Mouse (Mus musculus): Measurements from ENCODE around the gene Slc29a1.

DNA sequence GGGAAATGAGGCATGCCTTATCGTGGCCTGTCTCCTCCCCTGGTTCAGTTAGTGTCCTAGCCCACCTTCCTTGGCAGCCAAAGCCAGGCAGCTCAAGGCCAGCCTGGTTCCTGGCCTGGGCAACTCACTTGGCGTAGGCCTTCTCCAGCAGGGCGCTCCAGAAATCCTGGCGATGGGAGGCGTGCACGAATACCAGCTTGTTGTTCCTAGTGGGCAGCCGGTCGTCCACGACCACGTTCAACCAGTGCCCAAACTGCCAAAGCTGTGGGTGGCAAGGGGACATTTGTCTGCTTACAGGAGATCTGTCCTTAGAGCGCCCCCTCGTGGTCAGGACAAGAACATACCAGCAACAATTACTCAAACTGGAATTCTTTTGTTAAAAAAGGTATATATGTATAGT, 43.3 kb upstream of the Slc29a1 start:
- peak; percentile 70; the same call in 1 of the 2 replicates for TF ChIP-seq CTCF (IDR thresholded peaks at IDR 0.05; ENCODE audit: borderline replicate concordance, control insufficient read depth, extremely low read depth, insufficient read depth, low read length, poor library complexity)
- TF ChIP-seq POLR2A (IDR thresholded peaks at IDR 0.05; ENCODE audit: control insufficient read depth, extremely low read depth, insufficient read depth, low read length, poor library complexity), result no peak
